23 mouse cellular contexts compared by ENCODE assay signal in the genomic region with DNA sequence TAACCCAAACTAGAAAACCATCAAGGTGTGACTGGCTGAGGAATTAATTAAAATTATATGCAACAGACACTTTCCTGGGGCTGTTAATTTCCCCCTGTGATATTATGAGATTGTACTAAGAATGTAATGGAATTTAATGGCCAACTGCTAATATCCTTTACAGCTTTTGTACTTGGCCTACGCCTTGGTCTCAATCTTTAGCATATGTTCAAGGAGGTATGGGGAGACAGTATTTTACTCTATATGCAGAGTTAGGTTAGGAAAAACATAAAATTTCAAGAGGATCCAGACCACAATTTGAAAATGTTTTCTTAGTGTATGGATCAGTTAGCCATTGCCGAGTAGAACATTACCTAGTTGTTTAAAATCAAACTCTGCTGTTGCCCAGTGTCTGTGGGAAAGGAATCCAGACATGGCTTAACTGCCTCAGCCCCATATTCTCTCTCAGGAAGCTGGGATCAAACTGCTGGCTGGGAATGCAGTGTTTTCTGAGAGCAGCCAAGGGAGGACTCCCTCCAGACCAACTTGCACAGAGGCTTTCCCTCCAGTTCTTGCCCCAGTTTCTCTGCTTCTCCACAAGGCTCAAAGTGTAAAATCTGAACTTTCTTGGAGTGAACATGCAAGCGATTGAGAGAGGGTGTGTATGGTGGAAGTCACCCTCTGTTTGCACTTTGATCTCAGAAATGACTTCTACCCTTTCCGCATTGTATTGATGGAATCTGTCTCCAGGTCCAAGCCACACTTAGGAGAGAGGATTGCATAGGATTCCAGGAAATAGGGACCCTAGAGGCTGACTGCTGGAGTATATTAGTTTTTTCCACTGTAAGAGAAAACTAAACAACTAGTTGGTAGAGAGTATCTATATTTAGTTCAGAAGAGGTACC.
DNase-seq lines count a peak whose midpoint lies in the region; ATAC-seq and TF ChIP-seq lines count a peak whose summit lies in the region.
"Had no signal": no experiment of that assay in that cellular context is flagged by ENCODE, and none has a peak within 500 bp of the region (broad histone marks: within the 10 kb centered on the region; RNA-seq: fewer than 3 reads in every experiment).

No protein-coding gene starts in this region.

- H3K27me3 ChIP-seq in heart, adult 2 months (ENCODE audit: control insufficient read depth, insufficient read depth, low read length): no peaks in the 10 kb centered on the region
- H3K27me3 ChIP-seq in kidney, embryonic 14.5 days (ENCODE audit: control insufficient read depth, insufficient read depth, low read length): no peaks in the 10 kb centered on the region
- no peaks in the 10 kb centered on the region for H3K27me3 ChIP-seq in midbrain, embryonic 11.5 days (ENCODE audit: control insufficient read depth, insufficient read depth, low read length)
- H3K27me3 ChIP-seq in midbrain, embryonic 15.5 days (replicated peaks): no peaks in the 10 kb centered on the region
- no peaks in the 10 kb centered on the region for H3K27me3 ChIP-seq in limb, embryonic 15.5 days
- H3K27me3 ChIP-seq: CH12.LX; embryonic facial prominence, embryonic 12.5 days; lung, embryonic 15.5 days; megakaryocyte, embryonic 14.5 days; midbrain, embryonic 13.5 days; stomach, embryonic 15.5 days had no signal

- TF ChIP-seq CTCF in heart, adult 2 months (IDR thresholded peaks at IDR 0.05): no peak

- no peaks in the 10 kb centered on the region for H3K79me2 ChIP-seq in heart, adult 2 months (replicated peaks; ENCODE audit: control insufficient read depth, insufficient read depth, low read length)

- no peak overlapping the region for H3K4me2 ChIP-seq in kidney, embryonic 14.5 days (replicated peaks; ENCODE audit: low read depth, low read length)
- H3K4me2 ChIP-seq in midbrain, embryonic 11.5 days: no peak overlapping the region
- H3K4me2 ChIP-seq in midbrain, embryonic 15.5 days: no peak overlapping the region
- no peak overlapping the region for H3K4me2 ChIP-seq in limb, embryonic 15.5 days
- H3K4me2 ChIP-seq: embryonic facial prominence, embryonic 12.5 days; liver, embryonic 11.5 days; lung, embryonic 15.5 days; midbrain, embryonic 13.5 days; stomach, embryonic 15.5 days had no signal

- H3K9ac ChIP-seq in heart, adult 2 months (ENCODE audit: low read depth, low read length): no peak overlapping the region
- no peak overlapping the region for H3K9ac ChIP-seq in kidney, embryonic 14.5 days (ENCODE audit: low read depth, low read length)
- no peak overlapping the region for H3K9ac ChIP-seq in midbrain, embryonic 11.5 days (ENCODE audit: low read length)
- no peak overlapping the region for H3K9ac ChIP-seq in midbrain, embryonic 15.5 days
- no peak overlapping the region for H3K9ac ChIP-seq in limb, embryonic 15.5 days
- H3K9ac ChIP-seq: embryonic facial prominence, embryonic 12.5 days; lung, embryonic 15.5 days; midbrain, embryonic 13.5 days; stomach, embryonic 15.5 days had no signal

- H3K9me3 ChIP-seq in kidney, embryonic 14.5 days (ENCODE audit: control insufficient read depth, low read length): no peaks in the 10 kb centered on the region
- no peaks in the 10 kb centered on the region for H3K9me3 ChIP-seq in midbrain, embryonic 11.5 days (ENCODE audit: control insufficient read depth, low read length)
- H3K9me3 ChIP-seq in midbrain, embryonic 15.5 days: no peaks in the 10 kb centered on the region
- H3K9me3 ChIP-seq in limb, embryonic 15.5 days: no peaks in the 10 kb centered on the region
- H3K9me3 ChIP-seq: embryonic facial prominence, embryonic 12.5 days; forebrain, embryonic 10.5 days; lung, embryonic 15.5 days; megakaryocyte, embryonic 14.5 days; midbrain, embryonic 13.5 days; stomach, embryonic 15.5 days had no signal

- no peak for TF ChIP-seq POLR2A in heart, adult 2 months (IDR thresholded peaks at IDR 0.05; ENCODE audit: insufficient read depth, low read depth, low read length)

- no peak overlapping the region for H3K4me3 ChIP-seq in heart, adult 2 months
- H3K4me3 ChIP-seq in kidney, embryonic 14.5 days (ENCODE audit: low read length): no peak overlapping the region
- no peak overlapping the region for H3K4me3 ChIP-seq in midbrain, embryonic 11.5 days (ENCODE audit: low read depth, low read length)
- no peak overlapping the region for H3K4me3 ChIP-seq in midbrain, embryonic 15.5 days
- H3K4me3 ChIP-seq in limb, embryonic 15.5 days: no peak overlapping the region
- H3K4me3 ChIP-seq: embryonic facial prominence, embryonic 12.5 days; forebrain, embryonic 10.5 days; gastrocnemius, adult 2 months; lung, embryonic 15.5 days; megakaryocyte, embryonic 14.5 days; midbrain, embryonic 13.5 days; stomach, embryonic 15.5 days had no signal

- no peak for TF ChIP-seq EP300 in heart, adult 2 months (IDR thresholded peaks at IDR 0.05; ENCODE audit: insufficient read depth, low read depth, low read length)

- peak overlapping the region; percentile 65; the same call in 1 of the 2 replicates for H3K27ac ChIP-seq in heart, adult 2 months
- 0 out of 2 replicates have a peak overlapping the region, but pooled peaks have one; percentile 47 for H3K27ac ChIP-seq in kidney, embryonic 14.5 days (ENCODE audit: low read depth, low read length)
- H3K27ac ChIP-seq in midbrain, embryonic 11.5 days (ENCODE audit: low read depth, low read length): no peak overlapping the region
- H3K27ac ChIP-seq in midbrain, embryonic 15.5 days: no peak overlapping the region
- peak overlapping the region; percentile 73 for H3K27ac ChIP-seq in limb, embryonic 15.5 days
- H3K27ac ChIP-seq: embryonic facial prominence, embryonic 12.5 days; forebrain, embryonic 10.5 days; gastrocnemius, adult 2 months; lung, embryonic 15.5 days; midbrain, embryonic 13.5 days; stomach, embryonic 15.5 days had no signal

- intact Hi-C loops in heart, adult 2 months (cut with DNase I): no loop called here
- intact Hi-C loops in gastrocnemius, postnatal 14 days (cut with DNase I; ENCODE audit: low total_unique reads): no loop called here

- WGBS in heart, adult 2 months: 75% methylated on average over 4 of the region's 4 CpGs
- 80% methylated on average over 4 of the region's 4 CpGs for WGBS in kidney, embryonic 14.5 days
- WGBS in midbrain, embryonic 11.5 days: 88% methylated on average over 4 of the region's 4 CpGs
- 87% methylated on average over 4 of the region's 4 CpGs for WGBS in midbrain, embryonic 15.5 days
- 45% methylated on average over 4 of the region's 4 CpGs for WGBS in limb, embryonic 15.5 days

- H3K4me1 ChIP-seq in heart, adult 2 months (ENCODE audit: control insufficient read depth, insufficient read depth, low read length): no peaks in the 10 kb centered on the region; the same call in 1 of the 2 replicates
- H3K4me1 ChIP-seq in kidney, embryonic 14.5 days (ENCODE audit: control insufficient read depth, insufficient read depth, low read length): no peaks in the 10 kb centered on the region
- H3K4me1 ChIP-seq in midbrain, embryonic 11.5 days (ENCODE audit: control insufficient read depth, insufficient read depth, low read length): peaks cover 4% of the 10 kb centered on the region; the same call in 1 of the 2 replicates
- peaks cover 13% of the 10 kb centered on the region for H3K4me1 ChIP-seq in midbrain, embryonic 15.5 days
- peaks cover 22% of the 10 kb centered on the region; the same call in 1 of the 2 replicates for H3K4me1 ChIP-seq in limb, embryonic 15.5 days
- H3K4me1 ChIP-seq: megakaryocyte, embryonic 14.5 days; stomach, embryonic 15.5 days had no signal

- DNase-seq in heart, adult 2 months: no peak
- no peak for DNase-seq in heart, adult 11 months
- DNase-seq in kidney, adult 18-20 months: no peak
- DNase-seq in midbrain, embryonic 11.5 days (ENCODE audit: low spot score, missing footprints): peak; percentile 80
- DNase-seq in gastrocnemius, postnatal 14 days: no peak
- DNase-seq: adrenal gland, adult 8-10 months; cerebellum, adult 8-10 months; gastrocnemius, adult 2 months; heart, postnatal 14 days; lung, postnatal 4 days; right cerebral cortex, postnatal 25 days had no signal

- peaks cover 3% of the 10 kb centered on the region; the same call in 1 of the 2 replicates for H3K36me3 ChIP-seq in heart, adult 2 months (ENCODE audit: control insufficient read depth, insufficient read depth, low read length)
- no peaks in the 10 kb centered on the region for H3K36me3 ChIP-seq in kidney, embryonic 14.5 days (ENCODE audit: control insufficient read depth, insufficient read depth, low read length)
- no peaks in the 10 kb centered on the region for H3K36me3 ChIP-seq in midbrain, embryonic 11.5 days (ENCODE audit: control insufficient read depth, insufficient read depth, low read length)
- H3K36me3 ChIP-seq in midbrain, embryonic 15.5 days (replicated peaks): no peaks in the 10 kb centered on the region
- no peaks in the 10 kb centered on the region for H3K36me3 ChIP-seq in limb, embryonic 15.5 days
- H3K36me3 ChIP-seq: embryonic facial prominence, embryonic 12.5 days; forebrain, embryonic 10.5 days; lung, embryonic 15.5 days; midbrain, embryonic 13.5 days; stomach, embryonic 15.5 days had no signal

- no peak for ATAC-seq in kidney, embryonic 14.5 days (ENCODE audit: low FRiP score, low TSS enrichment)
- no peak for ATAC-seq in midbrain, embryonic 11.5 days (ENCODE audit: low FRiP score)
- no peak for ATAC-seq in midbrain, embryonic 15.5 days (replicated peaks)
- peak; percentile 77 for ATAC-seq in limb, embryonic 15.5 days (ENCODE audit: insufficient number of reproducible peaks, low FRiP score, low TSS enrichment, low read depth)
- ATAC-seq: forebrain, embryonic 16.5 days; midbrain, embryonic 13.5 days had no signal

Comparison
In these comparisons a context has a peak if more than half of its experiments do, and no peak if none do; other contexts are left out.
1. H3K27ac ChIP-seq: peak in heart, adult 2 months (single experiment), kidney, embryonic 14.5 days (single experiment) and limb, embryonic 15.5 days (single experiment); none in midbrain, embryonic 11.5 days (single experiment) and midbrain, embryonic 15.5 days (single experiment).